27 mouse cellular contexts compared by ENCODE assay signal in genomic region chr1:37738895-37739294, GRCm38 (mm10). TPM values are rescaled to one million over a fixed set of nuclear protein-coding genes. Genes with fewer than 3 reads are reported as not detected.
DNase-seq lines count a peak whose midpoint lies in the region; ATAC-seq and TF ChIP-seq lines count a peak whose summit lies in the region.
"Had no signal": no experiment of that assay in that cellular context is flagged by ENCODE, and none has a peak within 500 bp of the region (broad histone marks: within the 10 kb centered on the region; RNA-seq: fewer than 3 reads in every experiment).

No protein-coding gene starts in this region.

- H3K27me3 ChIP-seq in hindbrain, embryonic 11.5 days (ENCODE audit: control insufficient read depth, insufficient read depth, low read length): no peaks in the 10 kb centered on the region
- H3K27me3 ChIP-seq in midbrain, embryonic 13.5 days: no peaks in the 10 kb centered on the region
- H3K27me3 ChIP-seq: embryonic facial prominence, embryonic 15.5 days; forebrain, embryonic 12.5 days had no signal

- in situ Hi-C loops in ES-E14 (cut with MboI; ENCODE audit: low sequenced_read_pairs in 2 of 2, unreplicated experiment in 2 of 2): no loop called here

- no peak overlapping the region for H3K27ac ChIP-seq in ES-E14 (ENCODE audit: insufficient read depth, low read depth, low read length, poor library complexity, severe bottlenecking)
- no peak overlapping the region for H3K27ac ChIP-seq in hindbrain, embryonic 11.5 days (ENCODE audit: low read depth, low read length)
- H3K27ac ChIP-seq in midbrain, embryonic 13.5 days: no peak overlapping the region
- H3K27ac ChIP-seq: embryonic facial prominence, embryonic 13.5 days; embryonic facial prominence, embryonic 15.5 days; forebrain, embryonic 10.5 days; forebrain, embryonic 12.5 days had no signal

- no peaks in the 10 kb centered on the region for H3K4me1 ChIP-seq in ES-E14 (ENCODE audit: control insufficient read depth in 2 of 2, insufficient read depth in 2 of 2, low read length in 2 of 2, poor library complexity in 1 of 2)
- H3K4me1 ChIP-seq in hindbrain, embryonic 11.5 days (replicated peaks; ENCODE audit: control insufficient read depth, insufficient read depth, low read length): no peaks in the 10 kb centered on the region
- H3K4me1 ChIP-seq in midbrain, embryonic 13.5 days (replicated peaks): peaks cover 10% of the 10 kb centered on the region
- H3K4me1 ChIP-seq: embryonic facial prominence, embryonic 15.5 days had no signal

- no peak overlapping the region for H3K4me2 ChIP-seq in hindbrain, embryonic 11.5 days (replicated peaks; ENCODE audit: low read depth, low read length)
- H3K4me2 ChIP-seq in midbrain, embryonic 13.5 days (replicated peaks): no peak overlapping the region
- H3K4me2 ChIP-seq: embryonic facial prominence, embryonic 13.5 days; embryonic facial prominence, embryonic 15.5 days; forebrain, embryonic 12.5 days had no signal

- H3K36me3 ChIP-seq in ES-E14 (ENCODE audit: control insufficient read depth, insufficient read depth, low read length, poor library complexity, severe bottlenecking): no peaks in the 10 kb centered on the region
- H3K36me3 ChIP-seq in hindbrain, embryonic 11.5 days (ENCODE audit: control insufficient read depth, insufficient read depth, low read length): no peaks in the 10 kb centered on the region
- H3K36me3 ChIP-seq in midbrain, embryonic 13.5 days: no peaks in the 10 kb centered on the region
- H3K36me3 ChIP-seq: embryonic facial prominence, embryonic 13.5 days; embryonic facial prominence, embryonic 15.5 days; forebrain, embryonic 10.5 days; forebrain, embryonic 12.5 days had no signal

- H3K9me3 ChIP-seq in ES-E14 (ENCODE audit: control insufficient read depth, insufficient read depth, low read depth, low read length): no peaks in the 10 kb centered on the region
- no peaks in the 10 kb centered on the region for H3K9me3 ChIP-seq in hindbrain, embryonic 11.5 days (ENCODE audit: control insufficient read depth, low read length)
- no peaks in the 10 kb centered on the region for H3K9me3 ChIP-seq in midbrain, embryonic 13.5 days
- H3K9me3 ChIP-seq: embryonic facial prominence, embryonic 13.5 days; embryonic facial prominence, embryonic 15.5 days; forebrain, embryonic 10.5 days; forebrain, embryonic 12.5 days had no signal

- WGBS in hindbrain, embryonic 11.5 days: 66% methylated on average over 2 of the region's 2 CpGs
- WGBS in midbrain, embryonic 13.5 days: 61% methylated on average over 2 of the region's 2 CpGs

- DNase-seq in heart, adult 11 months: peak; percentile 18
- no peak for DNase-seq in heart, postnatal 4 days
- no peak for DNase-seq in ES-E14 (ENCODE audit: low read depth, low spot score)
- no peak for DNase-seq in hindbrain, embryonic 11.5 days (ENCODE audit: low spot score)
- no peak for DNase-seq in lung, postnatal 36 days
- DNase-seq: adrenal gland, adult 8-10 months; adrenal gland, postnatal 14 days; adrenal gland, postnatal 36 days; cerebellum, adult 11-12 months; cerebellum, adult 2 months; cerebellum, adult 9-10 months; cerebellum, postnatal 10 days; cerebellum, postnatal 25 days; embryo, embryonic 11 days had no signal

- no peak overlapping the region for H3K4me3 ChIP-seq in ES-E14 (ENCODE audit: insufficient read depth in 1 of 2, low read depth in 1 of 2, low read length in 2 of 2, poor library complexity in 1 of 2, severe bottlenecking in 1 of 2)
- H3K4me3 ChIP-seq in hindbrain, embryonic 11.5 days (ENCODE audit: low read depth, low read length): no peak overlapping the region
- no peak overlapping the region for H3K4me3 ChIP-seq in midbrain, embryonic 13.5 days (replicated peaks)
- H3K4me3 ChIP-seq: embryonic facial prominence, embryonic 13.5 days; embryonic facial prominence, embryonic 15.5 days; erythroblast, embryonic 14.5 days; forebrain, embryonic 10.5 days; forebrain, embryonic 12.5 days had no signal

- ATAC-seq in common myeloid progenitor, adult 5-6 weeks (replicated peaks; ENCODE audit: low read depth, poor library complexity, severe bottlenecking): peak; percentile 28; the same call in 1 of the 2 replicates
- 0 out of 2 replicates have a peak, but pooled peaks have one; percentile 12 for ATAC-seq in megakaryocyte progenitor cell, adult 5-6 weeks (replicated peaks; ENCODE audit: poor library complexity)
- no peak for ATAC-seq in hindbrain, embryonic 11.5 days (ENCODE audit: low FRiP score)
- no peak for ATAC-seq in midbrain, embryonic 13.5 days
- ATAC-seq: activated CD4-positive, CD25-positive, alpha-beta regulatory T cell, adult 4 months; forebrain, embryonic 14.5 days; forebrain, embryonic 16.5 days; Patski had no signal

- H3K9ac ChIP-seq in ES-E14 (ENCODE audit: insufficient read depth, low read depth, low read length, poor library complexity, severe bottlenecking): no peak overlapping the region
- H3K9ac ChIP-seq in hindbrain, embryonic 11.5 days (ENCODE audit: low read depth, low read length): no peak overlapping the region
- no peak overlapping the region for H3K9ac ChIP-seq in midbrain, embryonic 13.5 days (replicated peaks)
- H3K9ac ChIP-seq: embryonic facial prominence, embryonic 13.5 days; embryonic facial prominence, embryonic 15.5 days; forebrain, embryonic 12.5 days had no signal

TF ChIP-seq in ES-E14, 5 proteins besides CTCF, POLR2A, EP300 and RAD21:
- TF ChIP-seq ZC3H11A (IDR thresholded peaks at IDR 0.05; ENCODE audit: borderline replicate concordance, low read depth, low read length) (no peak), ZNF384 (IDR thresholded peaks at IDR 0.05; ENCODE audit: low read depth, low read length) (0 out of 2 replicates have a peak, but pooled peaks have one; percentile 21), HCFC1 (IDR thresholded peaks at IDR 0.05; ENCODE audit: borderline replicate concordance, insufficient read depth, low read length) (no peak)

RNA-seq across cellular contexts. Expression of gene 2010300C02Rik, which starts 19.0 kb away (rescaled TPM):
- total RNA-seq in heart, postnatal 4 days (2021): 1 to 10 TPM; 1.7 to 1.9 TPM
- total RNA-seq in ES-E14 (2012; rRNA removed): 0.58 and 0.67 TPM in 2 replicates
- total RNA-seq in common myeloid progenitor, adult 5-6 weeks (2017): not detected in 2 replicates
- total RNA-seq in megakaryocyte progenitor cell, adult 5-6 weeks (2015): 0.05 and 0.39 TPM in 2 replicates
- total RNA-seq in megakaryocyte progenitor cell, adult 5-6 weeks (2017): 0.14 and 0.17 TPM in 2 replicates
- polyA plus RNA-seq in hindbrain, embryonic 11.5 days (2014; fragmentation: Nextera tagmentation; extraction: Ambion mirVana): 0.66 and 0.84 TPM in 2 replicates
- 0.83 and 0.85 TPM in 2 replicates for polyA plus RNA-seq in midbrain, embryonic 13.5 days (2015; fragmentation: Nextera tagmentation; extraction: Ambion mirVana)
- polyA plus RNA-seq: C2C12 had no signal

Comparison
In these comparisons a context has a peak if more than half of its experiments do, and no peak if none do; other contexts are left out.
1. ATAC-seq: peak in common myeloid progenitor, adult 5-6 weeks (single experiment) and megakaryocyte progenitor cell, adult 5-6 weeks (single experiment); none in hindbrain, embryonic 11.5 days (single experiment) and midbrain, embryonic 13.5 days (single experiment).